Mouse (Mus musculus) liver, postnatal 0 days (tissue): ENCODE results near the gene Spsb2. TPM values are rescaled to one million over a fixed set of nuclear protein-coding genes. Genes with fewer than 3 reads are reported as not detected.

Experiments used
- ATAC-seq: fragments of 200-750 bp; cut with Nextera tagmentation; 2 replicates; pipeline ENCODE4 v1.8.0; 2017; ENCODE audit warnings: mild to moderate bottlenecking, moderate library complexity
- DNase-seq: peaks from one replicate; pipeline ENCODE4 v3.0.0-alpha.2; 2016
- H3K27ac ChIP-seq: fragments of 300-500 bp; sonication (generic); 2 replicates; pipeline ENCODE4 v1.5.1; 2014; ENCODE audit warnings: antibody characterized with exemption, moderate library complexity, mild to moderate bottlenecking, low read depth
- H3K27me3 ChIP-seq: fragments of 300-500 bp; sonication (generic); 2 replicates; pipeline ENCODE4 v1.6.1; 2014; ENCODE audit warnings: low read length, control low read depth, mixed read lengths; ENCODE audit not compliant: insufficient read depth
- H3K36me3 ChIP-seq: fragments of 300-500 bp; sonication (generic); replicated peaks from 2 replicates; pipeline ENCODE4 v1.6.1; 2014; ENCODE audit warnings: mild to moderate bottlenecking, control low read depth, low read length, moderate library complexity, mixed read lengths; ENCODE audit not compliant: insufficient read depth
- H3K4me1 ChIP-seq: fragments of 300-500 bp; sonication (generic); 2 replicates; pipeline ENCODE4 v1.6.1; 2014; ENCODE audit warnings: antibody characterized with exemption, mild to moderate bottlenecking, control low read depth; ENCODE audit not compliant: insufficient read depth
- H3K4me2 ChIP-seq: fragments of 300-500 bp; sonication (generic); 2 replicates; pipeline ENCODE4 v1.6.1; 2014; ENCODE audit warnings: low read depth, mild to moderate bottlenecking, low read length, moderate library complexity, mixed read lengths
- H3K4me3 ChIP-seq: fragments of 300-500 bp; sonication (generic); 2 replicates; pipeline ENCODE4 v1.5.1; 2014; ENCODE audit warnings: low read depth, low read length
- H3K9ac ChIP-seq: fragments of 300-500 bp; sonication (generic); replicated peaks from 2 replicates; pipeline ENCODE4 v1.6.1; 2014; ENCODE audit warnings: mild to moderate bottlenecking, moderate library complexity
- H3K9me3 ChIP-seq: fragments of 300-500 bp; sonication (generic); 2 replicates; pipeline ENCODE4 v1.6.1; 2016; ENCODE audit warnings: mild to moderate bottlenecking, control low read depth, low read length, mixed read lengths
- CTCF ChIP-seq: sonication (generic); IDR thresholded peaks from 2 replicates; pipeline ENCODE4 v1.5.1; 2016; ENCODE audit warnings: antibody characterized with exemption, low read depth
- EP300 ChIP-seq: IDR thresholded peaks from 2 replicates; pipeline ENCODE4 v1.6.1; 2016; ENCODE audit warnings: antibody characterized with exemption, low read depth, mild to moderate bottlenecking
- WGBS: fragments of 180-500 bp; shearing (Covaris S2); extraction: QIAGEN DNeasy Blood & Tissue Kit; methylation state at CpG from one replicate; pipeline ENCODE4 v1.1.7; 2014; ENCODE audit not compliant: insufficient replicate concordance; 5-methylcytosine and 5-hydroxymethylcytosine counted together
- polyA plus RNA-seq: library from polyadenylated mRNA; unstranded; fragments of >200 nt; fragmentation: Nextera tagmentation; extraction: Ambion mirVana; gene quantifications from 2 replicates; pipeline ENCODE4 v1.2.1, GENCODE M21; 2015

Spsb2 gene
- polyA plus RNA-seq, 1 experiment from 2014 or later = 11.4 TPM

- WGBS = under 1% methylated on average over 78 of the region's 86 CpGs
- Histone ChIP-seq H3K4me1 (peaks cover 5% of the 10 kb centered on the region; the same call in 1 of the 2 replicates), H3K27me3 (peaks cover 64% of the 10 kb centered on the region), H3K36me3 (no peaks in the 10 kb centered on the region), H3K4me2 (peak within 1 kb of the TSS; percentile 83), H3K9me3 (no peaks in the 10 kb centered on the region), H3K4me3 (peak within 1 kb of the TSS; percentile 52), H3K27ac (peak within 1 kb of the TSS; percentile 34; the same call in 1 of the 2 replicates), H3K9ac (peak within 1 kb of the TSS; percentile 64)
- TF ChIP-seq CTCF (peak; percentile 66), EP300 (no peak)
- peak; percentile 72 for DNase-seq
- ATAC-seq = peak; percentile 74
Measured at GRCm38 (mm10) chr6:124856916-124857839, 48.7 kb downstream of the Spsb2 start, which contains the start of gene P3h3. Gene P3h3, minus strand, starts transcription at chr6:124857752.

- no peaks in the 10 kb centered on the region for H3K36me3 ChIP-seq
- H3K4me1 ChIP-seq = peaks cover 6% of the 10 kb centered on the region
- H3K4me3 ChIP-seq = peak overlapping the region; percentile 52
- ATAC-seq (no peak), DNase-seq (no peak)
- H3K9me3 ChIP-seq = no peaks in the 10 kb centered on the region
- peak overlapping the region; percentile 83 for H3K4me2 ChIP-seq
- TF ChIP-seq CTCF = no peak
- no peak for TF ChIP-seq EP300
- 32% methylated on average over 26 of the region's 26 CpGs for WGBS
- peaks cover 72% of the 10 kb centered on the region for H3K27me3 ChIP-seq
- no peak overlapping the region for H3K27ac ChIP-seq
- no peak overlapping the region for H3K9ac ChIP-seq
Measured at GRCm38 (mm10) chr6:124857840-124858530, 49.5 kb downstream of the Spsb2 start.

GRCm38 (mm10) chr6:124858561-124859318 is 50.3 kb downstream of the Spsb2 start:
- H3K27ac ChIP-seq = no peak overlapping the region
- no peak for ATAC-seq
- H3K9ac ChIP-seq = no peak overlapping the region

GRCm38 (mm10) chr6:124859725-124860124 is 51.3 kb downstream of the Spsb2 start:
- no peak overlapping the region for H3K4me3 ChIP-seq
- peaks cover 13% of the 10 kb centered on the region for H3K4me1 ChIP-seq
- peaks cover 86% of the 10 kb centered on the region for H3K27me3 ChIP-seq
- 6% methylated on average over 12 of the region's 12 CpGs for WGBS
- H3K4me2 ChIP-seq = no peak overlapping the region
- peak; percentile 89 for TF ChIP-seq CTCF
- no peak for TF ChIP-seq EP300
- DNase-seq (peak; percentile 85), ATAC-seq (0 out of 2 replicates have a peak, but pooled peaks have one; percentile 24)
- no peaks in the 10 kb centered on the region for H3K9me3 ChIP-seq
- no peak overlapping the region for H3K9ac ChIP-seq
- no peak overlapping the region for H3K27ac ChIP-seq
- H3K36me3 ChIP-seq = no peaks in the 10 kb centered on the region

More at GRCm38 (mm10) chr6:124858561-124859318, 50.3 kb downstream of the Spsb2 start:
- Histone ChIP-seq H3K4me1 (peaks cover 11% of the 10 kb centered on the region), H3K36me3 (no peaks in the 10 kb centered on the region), H3K4me3 (no peak overlapping the region), H3K9me3 (no peaks in the 10 kb centered on the region), H3K27me3 (peaks cover 80% of the 10 kb centered on the region), H3K4me2 (no peak overlapping the region)
- no peak for TF ChIP-seq CTCF
- no peak for TF ChIP-seq EP300
- no peak for DNase-seq
- WGBS = 68% methylated on average over 26 of the region's 28 CpGs

Other genes starting within 250 kb of the Spsb2 start
- gene C1rb, start 238.4 kb upstream of the Spsb2 start, polyA plus RNA-seq = not detected in 2 replicates
- 0.04 TPM in 1 of 2 replicates, not detected in the other for gene C1s2, start 172.6 kb upstream of the Spsb2 start, polyA plus RNA-seq
- gene Lpcat3, start 145.6 kb upstream of the Spsb2 start, polyA plus RNA-seq = 68.7 and 72.6 TPM in 2 replicates
- 93.2 and 96.9 TPM in 2 replicates for gene Emg1, start 96.5 kb upstream of the Spsb2 start, polyA plus RNA-seq
- gene Phb2, start 96.3 kb upstream of the Spsb2 start, polyA plus RNA-seq = 308 and 318 TPM in 2 replicates
- 39.2 and 45.1 TPM in 2 replicates for gene Ptpn6, start 69.9 kb upstream of the Spsb2 start, polyA plus RNA-seq
- gene Grcc10, start 67.3 kb upstream of the Spsb2 start, polyA plus RNA-seq = 148 and 157 TPM in 2 replicates
- not detected in 2 replicates for gene Gm45234, start 52.6 kb upstream of the Spsb2 start, polyA plus RNA-seq
- 1.8 and 1.9 TPM in 2 replicates for gene Atn1, start 52.1 kb upstream of the Spsb2 start, polyA plus RNA-seq
- gene Eno2, start 39.0 kb upstream of the Spsb2 start, polyA plus RNA-seq = 0.20 and 0.27 TPM in 2 replicates
- 0.16 TPM in 1 of 2 replicates, not detected in the other for gene Lrrc23, start 28.9 kb upstream of the Spsb2 start, polyA plus RNA-seq
- gene Tpi1, start 5.6 kb downstream of the Spsb2 start, polyA plus RNA-seq = 332 and 346 TPM in 2 replicates
- gene Usp5, start 20.8 kb downstream of the Spsb2 start, polyA plus RNA-seq = 32.2 and 36.6 TPM in 2 replicates
- gene Cdca3, start 20.9 kb downstream of the Spsb2 start, polyA plus RNA-seq = 96.4 and 98.3 TPM in 2 replicates
- gene Gnb3, start 31.6 kb downstream of the Spsb2 start, polyA plus RNA-seq = 0.19 TPM in 1 of 2 replicates, not detected in the other
- gene P3h3, start 49.1 kb downstream of the Spsb2 start, polyA plus RNA-seq = 0.80 and 0.88 TPM in 2 replicates
- 0.04 and 0.08 TPM in 2 replicates for gene Gpr162, start 55.3 kb downstream of the Spsb2 start, polyA plus RNA-seq
- 0.14 and 0.24 TPM in 2 replicates for gene Cd4, start 79.6 kb downstream of the Spsb2 start, polyA plus RNA-seq
- gene Lag3, start 103.0 kb downstream of the Spsb2 start, polyA plus RNA-seq = 0.33 and 0.40 TPM in 2 replicates
- 116 and 145 TPM in 2 replicates for gene Ptms, start 111.4 kb downstream of the Spsb2 start, polyA plus RNA-seq
- gene Mlf2, start 122.7 kb downstream of the Spsb2 start, polyA plus RNA-seq = 119 and 136 TPM in 2 replicates
- 61.0 TPM in 2 replicates for gene Cops7a, start 156.9 kb downstream of the Spsb2 start, polyA plus RNA-seq
- 0.07 and 0.15 TPM in 2 replicates for gene Pianp, start 188.0 kb downstream of the Spsb2 start, polyA plus RNA-seq
- gene Zfp384, start 200.5 kb downstream of the Spsb2 start, polyA plus RNA-seq = 3.3 and 3.5 TPM in 2 replicates
- gene Ing4, start 231.1 kb downstream of the Spsb2 start, polyA plus RNA-seq = 23.8 and 24.3 TPM in 2 replicates
- gene Acrbp, start 241.0 kb downstream of the Spsb2 start, polyA plus RNA-seq = 1.3 and 2.0 TPM in 2 replicates